Mouse (Mus musculus): ENCODE measurements around the gene A230050P20Rik.

DNA sequence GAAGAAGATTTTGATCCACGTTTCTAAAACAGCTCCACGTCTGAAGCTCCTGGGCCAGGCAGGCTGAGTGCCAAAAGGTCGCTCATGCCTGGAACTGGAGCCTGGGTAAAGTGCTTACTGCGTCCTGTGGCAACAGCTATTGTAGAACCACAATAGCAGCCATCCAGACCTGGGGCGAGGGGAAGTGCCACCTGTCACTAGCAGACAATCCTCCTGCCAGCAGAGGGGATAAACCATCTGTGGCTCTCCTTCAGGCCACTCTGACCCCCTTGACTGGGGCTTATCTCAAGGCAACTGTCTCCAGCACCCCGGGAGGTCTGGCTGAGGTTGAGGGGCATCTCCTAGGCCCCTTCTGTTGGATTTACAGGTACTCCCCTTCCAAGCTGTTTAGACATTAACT lies 29.5 kb upstream of the A230050P20Rik start:
- TF ChIP-seq POLR2A (IDR thresholded peaks at IDR 0.05; ENCODE audit: low read depth, low read length) (no peak), CTCF (conservative IDR thresholded peaks at IDR 0.05; ENCODE audit: insufficient read depth, insufficient read length, low read depth, low read length) (no peak)
